Mouse (Mus musculus) layer of hippocampus, adult 11-12 months (tissue): ENCODE results near the gene Gm20388.

Experiments
- DNase-seq: peaks from one replicate; pipeline ENCODE4 v3.0.0; 2022; ENCODE audit warnings: low spot score

The Gm20388 gene

DNA sequence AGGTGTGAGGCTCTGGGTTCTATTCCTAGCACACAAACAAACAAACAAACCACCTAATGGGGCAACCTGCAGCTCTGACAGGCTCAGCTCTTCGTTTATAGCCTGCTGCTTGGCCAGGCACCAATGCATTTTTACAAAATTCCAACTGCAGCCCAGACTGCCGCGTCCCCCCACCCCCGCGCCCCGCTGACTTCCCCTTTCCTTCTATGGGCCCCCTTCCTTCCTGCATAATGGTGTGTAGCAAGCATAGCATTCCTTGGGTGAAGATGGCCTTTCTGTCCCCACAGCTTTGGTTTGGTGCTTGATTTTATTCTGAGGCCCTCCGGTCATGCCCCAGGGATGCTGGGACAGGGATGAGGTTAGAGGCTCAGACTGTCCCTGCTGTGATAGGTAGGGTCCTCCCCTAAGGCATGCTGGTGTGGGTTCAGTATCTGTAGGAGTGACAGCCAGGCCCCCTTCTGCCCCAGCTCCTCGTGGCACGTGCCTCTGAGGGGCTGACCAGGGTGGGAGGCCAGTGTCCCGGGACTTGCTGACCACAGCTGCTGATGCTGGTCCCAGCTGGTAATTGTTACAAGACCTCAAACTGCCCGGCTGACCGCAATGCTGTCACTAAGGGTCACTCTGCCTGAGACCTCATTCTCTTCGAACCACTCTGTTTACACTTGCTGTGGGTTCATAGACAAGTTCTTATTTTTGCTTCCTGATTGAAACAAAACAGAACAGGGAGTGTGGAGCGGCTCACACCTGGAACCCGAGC lies 103.8 kb downstream of the Gm20388 start:
- DNase-seq, result no peak

DNA sequence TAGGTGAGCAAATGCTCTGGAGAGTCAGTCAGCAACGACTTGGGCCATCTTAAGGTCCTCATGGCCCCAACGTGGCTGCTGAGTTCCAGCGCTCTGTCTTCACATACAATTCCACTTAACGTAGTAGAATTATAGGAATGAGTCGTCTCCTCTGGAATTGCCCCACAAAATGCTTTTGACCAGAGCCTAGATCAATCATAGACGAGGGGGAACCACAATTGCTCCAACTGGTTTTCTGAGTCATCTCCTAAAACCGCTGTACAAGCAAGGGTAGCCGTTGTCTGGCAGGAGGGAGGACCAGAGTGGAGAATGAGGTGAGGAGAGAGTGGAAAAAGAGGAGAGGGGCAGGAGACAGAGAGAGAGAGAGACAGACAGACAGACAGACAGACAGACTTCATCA lies 105.3 kb downstream of the Gm20388 start:
- DNase-seq, result no peak

DNA sequence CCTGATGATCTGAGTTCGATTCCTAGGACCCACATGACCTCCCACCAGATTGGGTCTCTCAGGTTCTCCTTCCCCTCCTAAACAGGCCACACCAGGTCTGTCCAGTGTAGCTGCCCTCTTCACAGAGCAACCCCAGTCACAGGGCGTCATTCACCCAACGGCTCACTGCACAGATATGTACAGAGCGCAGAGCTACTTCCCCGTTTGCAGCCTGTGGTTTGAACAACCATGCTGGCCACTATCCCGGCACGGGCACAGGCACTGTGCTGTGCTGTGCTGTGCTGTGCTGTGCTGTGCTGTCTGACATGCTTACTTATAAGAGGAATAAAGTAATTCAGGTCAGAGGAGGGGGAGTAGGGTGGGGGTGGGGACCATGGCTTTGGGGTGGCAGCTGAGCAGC lies 105.8 kb downstream of the Gm20388 start:
- no peak for DNase-seq

DNA sequence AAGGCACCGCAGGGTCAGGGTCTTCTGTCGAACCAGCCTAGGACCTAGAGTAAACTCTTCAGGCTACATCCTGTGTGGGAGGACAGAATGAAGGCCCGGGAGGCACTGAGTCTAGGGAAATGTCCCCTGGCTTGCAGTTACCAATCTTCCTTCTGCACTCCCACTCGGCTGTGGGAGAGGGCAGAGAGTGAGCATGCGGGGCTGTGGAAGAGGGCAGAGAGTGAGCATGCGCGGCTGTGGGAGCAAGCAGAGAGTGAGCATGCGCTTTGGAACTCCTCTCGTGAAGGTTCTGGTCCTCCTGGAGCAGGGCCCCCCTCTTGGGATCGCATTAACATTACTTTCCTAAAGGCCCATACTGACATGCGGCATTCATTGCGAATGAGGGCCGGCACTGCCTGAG lies 106.7 kb downstream of the Gm20388 start:
- no peak for DNase-seq

DNA sequence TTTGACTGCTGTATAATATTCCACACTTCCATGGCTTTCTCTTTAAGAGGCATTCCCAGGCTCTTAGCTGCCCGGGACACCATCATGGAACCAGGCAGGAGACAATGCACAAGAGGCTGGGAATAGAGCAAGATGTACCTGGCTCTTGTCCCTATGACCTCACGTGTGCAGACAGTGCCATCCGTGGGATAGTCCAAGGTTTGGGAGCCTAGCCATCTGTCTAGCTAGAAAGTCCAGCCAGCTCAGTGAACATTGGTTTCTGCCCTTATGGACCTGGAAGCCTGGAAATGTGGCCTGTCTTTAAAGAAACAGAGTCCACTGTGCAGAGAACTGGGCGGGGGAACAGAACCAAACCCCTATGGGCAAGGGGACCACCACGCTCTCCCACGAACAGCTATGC lies 107.1 kb downstream of the Gm20388 start:
- DNase-seq, result no peak

DNA sequence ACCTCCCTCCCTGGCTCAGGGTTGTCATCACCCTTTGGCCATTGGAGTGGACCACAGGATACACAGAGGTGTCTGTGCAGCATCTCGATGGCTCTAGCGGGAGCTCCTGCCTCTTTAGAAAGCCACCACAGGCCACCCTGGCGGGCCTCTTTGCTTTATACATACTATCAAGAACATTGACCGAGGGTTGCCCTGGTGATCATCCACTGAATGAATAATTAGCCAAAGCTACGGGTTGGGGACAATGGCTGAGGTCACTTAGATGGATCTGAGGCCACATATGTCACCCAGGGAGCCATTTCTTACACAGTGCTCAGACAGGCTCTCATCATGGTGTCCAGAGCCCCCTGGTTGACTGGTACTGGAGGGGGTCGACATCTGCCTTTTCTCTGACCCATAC lies 107.7 kb downstream of the Gm20388 start:
- DNase-seq, result no peak

DNA sequence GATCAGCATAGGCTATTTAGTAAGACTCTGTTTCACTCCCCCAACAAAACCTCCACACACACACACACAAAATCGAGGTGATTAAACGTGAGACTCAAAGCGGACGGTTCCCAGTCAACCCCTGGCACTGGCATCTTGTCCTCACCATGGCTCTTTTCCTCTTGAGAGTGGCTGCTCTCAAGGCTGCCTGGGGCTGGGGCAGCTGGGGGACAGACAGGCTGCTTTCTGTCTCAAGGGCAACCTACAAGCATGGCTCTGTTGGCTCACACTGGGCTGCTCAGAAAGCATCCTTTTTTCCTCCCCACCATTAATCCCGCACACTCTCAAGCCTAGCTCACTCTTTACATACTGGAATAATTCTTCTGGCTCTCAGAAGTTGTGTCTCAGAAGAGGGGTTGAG lies 108.7 kb downstream of the Gm20388 start:
- DNase-seq, result no peak

DNA sequence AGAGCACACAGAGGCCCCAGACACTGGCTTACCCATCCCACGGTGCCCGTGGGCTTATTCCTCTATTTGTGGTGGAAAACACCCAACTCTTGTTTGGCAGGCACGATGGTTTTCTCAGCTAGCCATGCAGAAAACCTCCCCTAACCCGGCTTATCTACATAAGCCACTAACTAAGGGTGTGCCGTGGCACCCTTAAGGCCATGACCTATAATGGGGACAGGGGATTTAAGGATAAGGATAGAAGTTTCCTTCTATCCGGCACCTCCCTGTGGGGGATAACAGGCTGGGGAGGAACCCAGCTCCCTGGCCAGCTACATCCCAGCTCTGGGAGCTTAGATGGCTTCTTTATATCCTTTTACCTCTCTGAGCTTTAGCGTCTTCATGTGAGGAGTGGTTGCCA lies 109.7 kb downstream of the Gm20388 start:
- no peak for DNase-seq

DNA sequence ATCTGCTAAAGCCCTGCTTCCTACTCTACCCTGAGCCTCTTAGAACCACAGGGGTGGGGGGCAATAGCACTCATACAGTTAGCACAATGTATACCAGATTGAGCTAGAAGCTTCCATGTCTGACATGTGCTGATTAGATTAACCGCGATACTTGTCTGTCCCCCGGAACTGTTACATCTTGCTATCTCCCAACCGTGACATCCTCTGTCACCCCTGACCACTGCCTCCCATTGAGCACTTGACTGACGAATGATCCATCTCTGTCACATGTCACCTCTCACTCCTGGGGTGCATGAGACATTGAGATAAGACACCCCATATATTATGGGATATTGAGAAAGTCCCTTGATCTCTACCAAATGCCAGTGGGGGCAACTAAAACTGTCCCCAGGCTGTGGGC lies 115.6 kb downstream of the Gm20388 start:
- no peak for DNase-seq

DNA sequence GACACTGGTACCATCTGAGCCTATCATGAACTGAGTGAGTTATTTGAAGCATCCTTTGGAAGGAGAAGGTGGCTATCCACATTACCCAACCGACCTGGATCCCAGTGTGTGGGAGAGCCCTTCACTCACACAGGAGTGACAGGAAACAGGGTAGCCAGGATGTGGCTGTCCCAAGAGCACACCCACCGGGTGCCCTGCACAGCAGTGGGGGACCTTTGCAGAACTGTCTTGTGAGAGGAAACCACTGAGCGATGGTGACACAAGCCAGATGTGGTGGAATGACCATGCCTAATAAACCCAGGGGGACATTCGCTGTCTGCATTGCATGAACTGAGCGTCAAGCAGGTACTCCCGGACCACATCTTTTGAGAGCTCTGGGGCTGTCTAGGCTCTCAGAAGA lies 116.3 kb downstream of the Gm20388 start:
- DNase-seq, result no peak

DNA sequence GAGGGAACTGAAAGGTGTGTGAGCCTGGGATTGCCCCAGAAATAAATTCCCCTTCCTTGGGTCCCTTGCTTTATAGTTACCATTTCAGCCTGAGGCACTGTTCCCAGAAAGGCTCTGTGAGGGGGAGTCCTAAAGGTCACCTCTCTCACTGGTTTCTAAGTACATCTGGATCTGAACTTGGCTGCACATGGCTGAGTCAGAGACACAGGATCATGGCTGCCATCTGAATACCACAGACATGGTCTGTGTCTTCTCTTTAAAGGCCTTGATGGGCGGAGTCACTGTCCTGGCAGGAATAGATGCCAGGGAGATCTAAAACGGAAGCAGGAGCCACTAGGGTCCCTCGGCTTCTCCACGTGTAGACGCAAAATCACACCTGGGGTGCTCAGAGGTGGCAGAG lies 119.8 kb downstream of the Gm20388 start:
- DNase-seq, result no peak

DNA sequence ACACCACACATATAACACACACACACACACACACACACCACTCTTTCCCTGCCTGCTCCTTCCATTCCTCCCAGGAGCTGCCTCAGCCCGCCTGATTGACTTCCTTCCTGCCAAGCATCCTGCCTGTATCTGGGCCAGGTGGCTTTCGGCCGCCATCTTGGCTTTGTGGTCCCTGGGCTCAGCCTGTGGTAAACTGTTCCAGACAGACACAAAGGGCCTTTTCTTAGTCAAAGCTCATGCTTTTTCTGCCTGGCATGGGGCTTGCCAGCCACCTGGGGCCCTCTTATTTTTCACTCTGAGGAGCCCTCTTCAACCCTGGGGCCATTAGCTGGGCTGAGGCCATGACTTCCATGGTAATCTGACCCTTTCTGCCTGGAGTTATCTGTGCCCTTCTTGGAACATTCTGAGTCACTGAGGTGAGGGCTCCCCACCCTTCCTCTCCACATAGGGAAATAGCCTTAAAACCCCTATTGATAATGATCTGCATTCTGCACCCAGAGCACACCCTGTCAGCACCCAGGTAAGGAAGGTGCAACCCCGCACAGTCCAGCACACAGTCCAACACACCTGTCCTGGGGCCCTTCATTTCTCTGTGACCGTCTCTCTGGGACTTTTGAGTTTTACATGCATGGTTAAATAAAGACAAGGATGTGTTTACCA lies 122.0 kb downstream of the Gm20388 start:
- DNase-seq, result no peak

DNA sequence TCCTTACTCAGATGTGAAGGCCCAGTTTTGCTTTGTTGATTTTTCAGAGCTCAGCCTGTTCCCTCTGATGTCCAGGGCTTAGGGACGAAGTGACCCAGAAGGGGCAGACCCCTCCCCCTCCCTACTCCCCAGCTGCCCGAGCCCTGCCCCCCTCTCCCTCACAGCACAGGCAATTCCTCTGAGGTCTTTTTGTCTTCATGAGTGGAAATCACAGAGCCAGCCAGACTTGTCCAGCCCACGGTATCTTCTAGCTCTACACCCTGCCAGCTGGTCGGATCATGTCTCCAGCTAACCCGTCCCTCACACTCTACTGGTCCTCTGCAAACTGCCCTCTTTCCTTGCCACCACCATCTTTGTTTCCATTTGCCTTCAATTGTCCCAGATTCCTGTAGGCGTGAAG lies 123.8 kb downstream of the Gm20388 start:
- no peak for DNase-seq

DNA sequence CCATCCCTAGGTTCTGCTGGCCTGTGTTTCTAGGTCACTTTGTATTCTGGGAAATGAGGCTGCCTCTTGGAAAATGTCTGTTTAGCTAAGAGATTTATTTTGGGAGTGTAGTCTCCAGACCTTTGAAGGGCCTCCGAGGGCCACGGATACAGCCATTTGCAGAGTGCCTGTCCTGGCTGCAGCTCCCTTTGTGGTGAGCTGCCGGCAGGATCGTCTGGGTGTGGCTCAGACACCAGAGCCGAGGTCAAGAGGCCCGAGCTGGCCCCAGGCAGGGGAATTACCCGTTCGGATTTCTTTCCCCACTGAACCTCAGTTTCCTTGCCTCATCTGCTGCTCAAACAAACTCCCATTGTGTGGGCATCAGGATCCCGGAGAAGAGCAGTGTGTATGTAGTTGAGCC lies 125.5 kb downstream of the Gm20388 start:
- DNase-seq, result no peak

DNA sequence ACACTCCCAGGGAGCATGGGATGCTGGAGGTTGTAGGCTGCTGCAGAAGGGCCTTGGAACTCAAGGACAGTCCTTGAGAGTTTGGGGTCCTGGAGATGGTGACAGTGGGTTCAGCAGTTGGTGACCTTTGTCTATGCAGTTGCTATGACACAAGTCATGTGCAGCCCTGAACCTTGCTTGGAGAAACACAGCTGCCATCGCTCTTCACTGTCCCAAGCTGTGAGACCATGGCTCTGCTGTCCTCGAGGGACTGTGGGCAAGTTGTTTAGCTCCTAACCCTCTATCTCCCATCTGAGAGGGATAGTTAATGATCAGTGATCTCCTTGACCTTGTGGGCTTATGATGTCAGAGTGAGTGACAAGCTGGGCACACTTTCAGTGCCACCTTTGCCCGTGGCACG lies 125.9 kb downstream of the Gm20388 start:
- DNase-seq, result no peak

DNA sequence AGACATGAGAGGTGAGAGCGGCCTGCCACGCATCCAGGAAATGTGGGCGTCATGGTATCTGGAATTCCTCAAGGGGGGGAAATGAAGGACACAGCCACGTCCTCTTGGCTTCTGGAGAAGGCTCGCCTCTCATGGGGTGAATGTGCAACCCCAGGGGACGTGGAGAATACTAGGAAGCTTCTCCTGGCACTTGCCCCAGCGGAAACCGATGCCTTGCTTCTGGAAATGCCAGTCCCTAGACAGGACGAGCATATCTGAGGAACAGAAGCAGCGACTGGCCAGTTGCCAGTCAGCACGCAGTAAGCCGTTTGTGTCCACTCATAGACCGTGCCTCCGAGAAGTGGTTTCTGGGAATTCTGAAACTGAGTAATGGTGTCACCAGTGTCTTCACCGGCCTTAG lies 126.6 kb downstream of the Gm20388 start:
- no peak for DNase-seq

DNA sequence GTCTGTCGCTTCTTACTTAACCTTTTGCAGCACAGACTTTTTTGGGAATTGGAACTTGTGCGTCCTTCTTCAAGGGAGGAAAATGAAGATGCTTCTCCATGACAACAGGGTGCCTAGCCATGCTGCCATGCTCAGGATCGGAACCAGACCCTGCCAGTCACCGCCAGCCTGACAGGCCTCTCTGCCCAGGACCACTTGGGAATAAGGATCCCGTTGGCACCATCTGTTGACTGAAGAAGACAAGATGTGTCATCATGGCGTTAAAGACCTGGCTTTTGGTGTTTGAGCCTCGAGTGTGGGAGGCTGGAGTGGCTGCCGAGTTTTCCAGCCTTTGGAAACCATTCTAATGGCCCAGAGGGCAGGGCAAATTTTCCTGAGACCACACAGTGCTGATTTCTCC lies 127.0 kb downstream of the Gm20388 start:
- DNase-seq, result no peak

DNA sequence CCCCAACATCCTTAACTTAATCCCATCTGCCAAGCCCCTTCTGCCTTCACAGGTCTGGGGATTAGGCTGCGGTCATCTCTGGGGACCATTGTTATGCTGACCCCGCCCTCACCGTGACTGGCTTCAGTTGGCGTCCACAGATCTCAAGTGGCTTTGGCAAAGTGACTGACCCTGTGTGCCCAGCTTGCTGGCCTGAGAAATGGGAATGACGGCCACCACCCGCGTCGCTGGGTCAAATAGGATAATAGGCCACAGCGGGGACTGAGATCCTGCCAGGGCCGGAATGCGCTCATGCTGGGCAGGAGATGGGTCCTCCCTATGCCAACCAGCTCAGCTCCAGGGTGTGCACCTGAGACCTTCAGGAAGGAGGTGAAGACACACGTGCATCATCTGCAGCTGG lies 128.1 kb downstream of the Gm20388 start:
- DNase-seq, result no peak

DNA sequence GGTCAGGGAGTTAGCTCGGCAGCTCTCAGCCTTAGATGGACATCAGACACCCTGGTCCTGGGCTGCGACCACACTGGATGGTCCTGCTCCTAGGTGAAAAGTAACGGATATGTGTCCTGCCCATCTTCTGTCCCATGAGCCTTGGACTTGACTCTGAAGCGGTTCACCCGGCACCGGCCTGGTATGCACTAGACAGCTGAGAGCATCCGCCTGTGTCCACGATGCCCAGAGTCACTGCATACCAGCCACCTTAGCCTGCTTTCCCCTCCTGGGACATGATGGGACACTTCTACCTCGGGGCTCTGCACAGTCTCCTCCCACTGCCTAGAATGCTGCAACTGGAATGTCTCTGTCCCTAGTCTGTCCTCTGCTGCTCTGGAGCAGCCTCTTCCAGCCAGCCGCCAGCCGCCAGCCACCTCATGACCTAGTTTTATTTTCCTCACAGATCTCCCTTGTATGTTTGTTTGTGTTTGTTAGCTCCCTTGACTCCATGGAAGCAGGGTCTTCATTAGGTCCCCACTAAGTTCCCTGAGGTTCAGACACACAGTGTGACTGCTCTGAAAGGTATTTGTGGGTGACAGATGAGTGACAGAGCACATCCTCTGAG lies 128.8 kb downstream of the Gm20388 start:
- no peak for DNase-seq

DNA sequence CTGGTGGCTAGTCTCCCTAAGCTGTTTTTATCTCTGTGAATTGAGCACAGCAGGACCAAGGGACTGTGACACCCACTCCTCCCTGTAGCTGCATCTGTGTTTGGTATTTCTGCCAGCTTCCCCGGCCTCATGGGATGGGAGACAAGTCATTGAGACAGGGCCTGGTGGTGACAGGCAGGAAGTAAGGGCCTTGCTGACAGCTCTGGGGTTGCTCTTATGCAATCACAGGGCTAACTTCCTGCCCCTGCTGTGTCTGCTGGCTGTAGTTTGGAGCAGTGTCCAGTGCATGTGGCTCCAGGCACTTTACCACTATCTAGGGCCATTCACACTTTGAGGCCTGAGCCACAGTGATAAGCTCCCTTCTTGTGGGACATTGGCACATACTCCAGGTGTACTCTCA lies 130.2 kb downstream of the Gm20388 start:
- peak; percentile 42 for DNase-seq

DNA sequence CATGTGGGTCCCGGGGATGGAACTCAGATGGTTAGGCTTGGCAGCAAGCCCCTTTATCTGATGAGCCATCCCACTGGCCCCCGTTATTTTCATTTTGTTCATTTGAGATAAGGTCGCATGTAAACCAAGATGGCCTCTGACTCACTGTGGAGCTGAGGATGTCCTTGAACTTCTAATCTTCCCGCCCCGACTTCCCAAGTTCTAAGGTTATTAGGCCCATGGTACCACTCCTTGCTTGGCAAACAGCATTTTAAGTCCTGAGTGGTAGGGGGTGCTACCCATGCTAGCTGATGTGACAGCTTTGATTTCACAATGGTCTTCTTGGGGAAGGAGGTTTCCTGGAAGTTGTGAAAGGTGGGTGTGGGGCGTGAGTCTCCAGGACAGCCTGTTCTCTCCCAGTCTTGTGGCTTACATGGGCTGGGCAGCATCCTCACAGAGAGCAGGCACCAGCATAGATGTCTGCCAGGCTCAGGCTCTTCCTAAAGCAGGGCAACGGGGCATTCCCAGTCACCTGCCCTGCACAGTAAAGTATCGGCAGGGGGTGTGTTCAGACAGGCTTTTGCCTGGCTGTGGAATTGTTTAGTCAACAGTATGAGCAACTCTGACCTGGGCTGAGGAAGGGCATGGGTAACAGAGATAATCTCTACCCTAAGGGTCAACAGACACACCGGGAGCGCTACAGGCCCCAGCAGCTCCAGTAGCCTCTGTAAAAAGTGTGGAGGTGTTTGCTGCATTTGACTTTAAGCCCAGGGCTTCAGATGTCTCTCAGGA lies 132.1 kb downstream of the Gm20388 start:
- no peak for DNase-seq

DNA sequence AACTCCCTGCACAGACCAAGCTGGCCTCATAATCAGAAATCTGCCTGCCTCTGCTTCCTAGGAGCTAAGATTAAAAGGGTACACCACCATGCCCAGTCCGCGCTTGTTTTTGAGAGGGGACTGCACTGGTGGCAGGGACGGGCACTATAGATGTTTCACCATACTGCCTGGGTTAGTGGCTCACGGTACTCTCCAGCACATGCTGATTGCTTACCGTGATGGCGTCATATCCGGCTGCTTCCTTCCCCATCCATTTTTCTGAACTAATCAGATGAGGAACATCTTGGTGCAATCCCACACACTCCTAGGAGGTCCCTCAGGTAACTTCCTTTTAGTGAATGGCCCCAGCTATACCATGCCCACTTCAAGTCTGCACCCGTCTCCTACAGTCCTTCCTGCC lies 134.3 kb downstream of the Gm20388 start:
- no peak for DNase-seq

DNA sequence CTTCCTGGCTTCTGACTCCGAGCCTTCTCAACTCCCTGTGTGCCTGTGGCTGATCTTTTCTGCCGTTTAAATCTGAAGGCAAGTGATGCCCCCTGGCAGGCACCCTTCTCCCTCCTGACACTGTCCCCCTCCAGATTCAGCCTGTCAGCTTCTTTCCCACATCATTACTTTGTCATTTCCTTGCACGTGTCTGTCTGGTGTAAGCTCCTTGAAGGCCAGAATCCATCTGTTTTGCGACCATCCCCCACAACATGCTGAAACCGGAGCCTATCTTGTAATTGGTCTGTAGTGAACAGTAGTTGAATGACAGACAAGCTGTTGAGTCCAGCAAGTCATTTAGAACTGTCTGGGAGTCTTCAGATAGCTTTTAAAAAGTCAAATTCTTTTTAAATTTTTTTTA lies 134.8 kb downstream of the Gm20388 start:
- DNase-seq, result no peak
